Mouse (Mus musculus): Measurements from ENCODE around the gene Il1rl2.

Gene Il1rl2

GRCm38 (mm10) chr1:40380111-40380510 lies 55.7 kb downstream of the Il1rl2 start:
- peak; percentile 22 for DNase-seq (ENCODE audit: extremely low spot score)

- DNase-seq (ENCODE audit: extremely low spot score): no peak
Observed at GRCm38 (mm10) chr1:40380990-40381389, 56.6 kb downstream of the Il1rl2 start.

GRCm38 (mm10) chr1:40382841-40383240 lies 58.4 kb downstream of the Il1rl2 start:
- no peak for DNase-seq (ENCODE audit: extremely low spot score)

- DNase-seq (ENCODE audit: extremely low spot score): no peak
Observed at GRCm38 (mm10) chr1:40384931-40385545, 60.6 kb downstream of the Il1rl2 start.

GRCm38 (mm10) chr1:40391374-40391773 lies 67.0 kb downstream of the Il1rl2 start:
- no peak for DNase-seq (ENCODE audit: extremely low spot score)

- no peak for DNase-seq (ENCODE audit: extremely low spot score)
Observed at GRCm38 (mm10) chr1:40392535-40392934, 68.1 kb downstream of the Il1rl2 start.

GRCm38 (mm10) chr1:40393214-40393613 lies 68.8 kb downstream of the Il1rl2 start:
- DNase-seq (ENCODE audit: extremely low spot score): no peak

- DNase-seq (ENCODE audit: extremely low spot score): no peak
Observed at GRCm38 (mm10) chr1:40399639-40400038, 75.2 kb downstream of the Il1rl2 start.

GRCm38 (mm10) chr1:40404682-40405081 lies 80.3 kb downstream of the Il1rl2 start:
- no peak for DNase-seq (ENCODE audit: extremely low spot score)

- DNase-seq (ENCODE audit: extremely low spot score): no peak
Observed at GRCm38 (mm10) chr1:40409882-40410281, 85.5 kb downstream of the Il1rl2 start.

- no peak for DNase-seq (ENCODE audit: extremely low spot score)
Observed at GRCm38 (mm10) chr1:40413039-40413438, 88.6 kb downstream of the Il1rl2 start.

GRCm38 (mm10) chr1:40414276-40414675 lies 89.9 kb downstream of the Il1rl2 start:
- no peak for DNase-seq (ENCODE audit: extremely low spot score)

GRCm38 (mm10) chr1:40414863-40415656 lies 90.7 kb downstream of the Il1rl2 start:
- no peak for DNase-seq (ENCODE audit: extremely low spot score)

- no peak for DNase-seq (ENCODE audit: extremely low spot score)
Observed at GRCm38 (mm10) chr1:40417034-40417433, 92.6 kb downstream of the Il1rl2 start.
